Mouse (Mus musculus) CH12.LX (cell line): ENCODE data around the gene Hist1h1t. TPM values are rescaled to one million over a fixed set of nuclear protein-coding genes. Genes with fewer than 3 reads are reported as not detected.
A peak's percentile ranks its signal among the peaks of the same experiment; 100 is the strongest.

Experiments
- DNase-seq: peaks from one replicate; pipeline ENCODE4 v3.0.0-alpha.2; 2013; ENCODE audit errors: extremely low read depth
- H3K27ac ChIP-seq: 2 replicates; pipeline ENCODE4 v1.5.1; 2012; ENCODE audit warnings: low read depth, mild to moderate bottlenecking, control low read depth, moderate library complexity; ENCODE audit not compliant: insufficient read depth
- H3K27me3 ChIP-seq: replicated peaks from 2 replicates; pipeline ENCODE3; 2012; ENCODE audit warnings: inconsistent platforms
- H3K36me3 ChIP-seq, 2 experiments: replicated peaks in 1 of 2; 2 replicates each; pipeline versions ENCODE3 to v1.6.1; 2012; ENCODE audit warnings: inconsistent platforms in 1 of 2, low read length in 1 of 2, mild to moderate bottlenecking in 1 of 2, mixed read lengths in 1 of 2, moderate library complexity in 1 of 2; ENCODE audit not compliant: control insufficient read depth in 1 of 2, insufficient read depth in 1 of 2
- H3K4me1 ChIP-seq, 2 experiments: 2 replicates each; pipeline ENCODE4 v1.6.1; 2012; ENCODE audit warnings: inconsistent platforms in 1 of 2, moderate library complexity in 1 of 2; ENCODE audit not compliant: insufficient read depth in 2 of 2, control insufficient read depth in 1 of 2
- H3K4me2 ChIP-seq: 2 replicates; pipeline ENCODE4 v1.6.1; 2012; ENCODE audit warnings: low read depth, mild to moderate bottlenecking, control low read depth; ENCODE audit not compliant: poor library complexity, insufficient read depth, severe bottlenecking
- H3K4me3 ChIP-seq, 3 experiments: fragments of 150-350 bp in 1 of 3; sonication (generic) in 1 of 3; replicated peaks in 1 of 3; 2 replicates each; pipeline versions ENCODE3 to v1.5.1; 2011 to 2012; ENCODE audit warnings: low read depth in 2 of 3, low read length in 2 of 3, mild to moderate bottlenecking in 2 of 3, moderate library complexity in 2 of 3, control low read depth in 1 of 3, improper control_type of control experiment in 1 of 3, inconsistent platforms in 1 of 3, mixed read lengths in 1 of 3; ENCODE audit not compliant: poor library complexity in 1 of 3
- H3K79me2 ChIP-seq: replicated peaks from 2 replicates; pipeline ENCODE4 v1.6.1; 2012; ENCODE audit warnings: mild to moderate bottlenecking, moderate library complexity; ENCODE audit not compliant: control insufficient read depth, poor library complexity, insufficient read depth, severe bottlenecking; ENCODE audit errors: extremely low read depth
- H3K9ac ChIP-seq: 2 replicates; pipeline ENCODE4 v1.6.1; 2012; ENCODE audit warnings: low read depth, mild to moderate bottlenecking, control low read depth, moderate library complexity; ENCODE audit not compliant: insufficient read depth
- H3K9me3 ChIP-seq: replicated peaks from 2 replicates; pipeline ENCODE3; 2012; ENCODE audit warnings: low read length, inconsistent platforms, mixed read lengths
- BHLHE40 ChIP-seq: IDR thresholded peaks from 2 replicates; pipeline ENCODE4 v1.6.1; 2011; ENCODE audit warnings: mild to moderate bottlenecking, low read depth, low read length, improper control_type of control experiment
- CHD2 ChIP-seq: IDR thresholded peaks from 2 replicates; pipeline ENCODE4 v1.6.1; 2011; ENCODE audit warnings: low read length, improper control_type of control experiment
- CTCF ChIP-seq, 2 experiments: IDR thresholded peaks in 1 of 2; conservative IDR thresholded peaks in 1 of 2; 2 replicates each; pipeline ENCODE4 v1.5.1; 2011 to 2012; ENCODE audit warnings: low read depth in 2 of 2, low read length in 2 of 2, improper control_type of control experiment in 1 of 2, inconsistent platforms in 1 of 2, mild to moderate bottlenecking in 1 of 2, moderate library complexity in 1 of 2
- IRF4 ChIP-seq: IDR thresholded peaks from 2 replicates; pipeline ENCODE4 v1.6.1; 2014; ENCODE audit warnings: low read depth, mild to moderate bottlenecking, inconsistent platforms, low read length, improper control_type of control experiment
- JUND ChIP-seq: conservative IDR thresholded peaks from 2 replicates; pipeline ENCODE4 v1.6.1; 2011; ENCODE audit warnings: low read depth, low read length, improper control_type of control experiment
- MAX ChIP-seq: IDR thresholded peaks from 2 replicates; pipeline ENCODE4 v1.6.1; 2011; ENCODE audit warnings: low read length, improper control_type of control experiment
- MAZ ChIP-seq: IDR thresholded peaks from 2 replicates; pipeline ENCODE4 v1.6.1; 2012; ENCODE audit warnings: low read depth, mild to moderate bottlenecking, inconsistent platforms, low read length, improper control_type of control experiment, moderate library complexity
- MXI1 ChIP-seq: IDR thresholded peaks from 2 replicates; pipeline ENCODE4 v1.6.1; 2011; ENCODE audit warnings: mild to moderate bottlenecking, low read depth, low read length, improper control_type of control experiment
- MYC ChIP-seq: IDR thresholded peaks from 2 replicates; pipeline ENCODE4 v1.6.1; 2011; ENCODE audit warnings: low read depth, mild to moderate bottlenecking, improper control_type of control experiment, low read length
- NELFE ChIP-seq: IDR thresholded peaks from 2 replicates; pipeline ENCODE4 v1.6.1; 2011; ENCODE audit warnings: low read depth, low read length, improper control_type of control experiment
- NRF1 ChIP-seq: IDR thresholded peaks from 2 replicates; pipeline ENCODE4 v1.6.1; 2014; ENCODE audit warnings: low read depth, mild to moderate bottlenecking, inconsistent platforms, low read length, improper control_type of control experiment, moderate library complexity
- PAX5 ChIP-seq: IDR thresholded peaks from 2 replicates; pipeline ENCODE4 v1.6.1; 2012; ENCODE audit warnings: low read length, inconsistent platforms, mixed read lengths
- POLR2A ChIP-seq: IDR thresholded peaks from 2 replicates; pipeline ENCODE4 v1.6.1; 2011; ENCODE audit warnings: low read depth, mild to moderate bottlenecking, improper control_type of control experiment, low read length
- POLR2AphosphoS2 ChIP-seq: IDR thresholded peaks from 2 replicates; pipeline ENCODE4 v1.6.1; 2011; ENCODE audit warnings: low read depth, low read length, improper control_type of control experiment
- RAD21 ChIP-seq: IDR thresholded peaks from 2 replicates; pipeline ENCODE4 v1.6.1; 2011; ENCODE audit warnings: low read depth, mild to moderate bottlenecking, low read length, improper control_type of control experiment, moderate library complexity
- RCOR1 ChIP-seq: conservative IDR thresholded peaks from 2 replicates; pipeline ENCODE4 v1.6.1; 2012; ENCODE audit warnings: low read depth, mild to moderate bottlenecking, inconsistent platforms, low read length, improper control_type of control experiment
- SIN3A ChIP-seq: IDR thresholded peaks from 2 replicates; pipeline ENCODE4 v1.6.1; 2012; ENCODE audit warnings: low read length, improper control_type of control experiment, inconsistent platforms
- SMC3 ChIP-seq: IDR thresholded peaks from 2 replicates; pipeline ENCODE4 v1.6.1; 2011; ENCODE audit warnings: low read depth, low read length, improper control_type of control experiment
- TBP ChIP-seq: conservative IDR thresholded peaks from 2 replicates; pipeline ENCODE4 v1.6.1; 2011; ENCODE audit warnings: low read depth, low read length, improper control_type of control experiment
- USF1 ChIP-seq: IDR thresholded peaks from 2 replicates; pipeline ENCODE4 v1.6.1; 2014; ENCODE audit warnings: low read depth, mild to moderate bottlenecking, inconsistent platforms, low read length, improper control_type of control experiment
- ZC3H11A ChIP-seq: IDR thresholded peaks from 2 replicates; pipeline ENCODE4 v1.6.1; 2012; ENCODE audit warnings: low read depth, mild to moderate bottlenecking, inconsistent platforms, low read length, improper control_type of control experiment
- ZMIZ1 ChIP-seq: IDR thresholded peaks from 2 replicates; pipeline ENCODE4 v1.6.1; 2012; ENCODE audit warnings: low read depth, mild to moderate bottlenecking, inconsistent platforms, low read length, improper control_type of control experiment
- ZNF384 ChIP-seq: IDR thresholded peaks from 2 replicates; pipeline ENCODE4 v1.6.1; 2012; ENCODE audit warnings: low read depth, low read length, improper control_type of control experiment, inconsistent platforms
- dilution Hi-C: fragments of 300-500 bp; cut with MboI; formaldehyde crosslinking; loops from 2 replicates; pipeline ENCODE4 v1.14.3; 2020; ENCODE audit warnings: low sequenced_read_pairs; ENCODE audit not compliant: extremely low pct_unique_long_range_greater_than_20kb, extremely low pct_ligation_motif_present
- in situ Hi-C: fragments of 300-500 bp; cut with MboI; formaldehyde crosslinking; loops from 3 replicates; pipeline ENCODE4 v1.14.3; 2019; ENCODE audit warnings: low sequenced_read_pairs, low pct_ligation_motif_present, low pct_unique_long_range_greater_than_20kb, mixed read lengths
- polyA plus RNA-seq: library from polyadenylated mRNA; unstranded; fragments of >175 nt; gene quantifications from 2 replicates; pipeline ENCODE4 v1.2.1, GENCODE M21; 2012; ENCODE audit warnings: low read depth; ENCODE audit not compliant: insufficient read length
- total RNA-seq, 2 experiments: library from RNA; depleted of rRNA; stranded (reverse); fragments of 300-350 nt in 1 of 2; fragments of >200 nt in 1 of 2; gene quantifications; 2 replicates each; pipeline ENCODE4 v1.2.3; 2012 to 2014

The Hist1h1t gene
- total and polyA plus RNA-seq, 3 experiments: 0.38 TPM; not detected in 2

DNA sequence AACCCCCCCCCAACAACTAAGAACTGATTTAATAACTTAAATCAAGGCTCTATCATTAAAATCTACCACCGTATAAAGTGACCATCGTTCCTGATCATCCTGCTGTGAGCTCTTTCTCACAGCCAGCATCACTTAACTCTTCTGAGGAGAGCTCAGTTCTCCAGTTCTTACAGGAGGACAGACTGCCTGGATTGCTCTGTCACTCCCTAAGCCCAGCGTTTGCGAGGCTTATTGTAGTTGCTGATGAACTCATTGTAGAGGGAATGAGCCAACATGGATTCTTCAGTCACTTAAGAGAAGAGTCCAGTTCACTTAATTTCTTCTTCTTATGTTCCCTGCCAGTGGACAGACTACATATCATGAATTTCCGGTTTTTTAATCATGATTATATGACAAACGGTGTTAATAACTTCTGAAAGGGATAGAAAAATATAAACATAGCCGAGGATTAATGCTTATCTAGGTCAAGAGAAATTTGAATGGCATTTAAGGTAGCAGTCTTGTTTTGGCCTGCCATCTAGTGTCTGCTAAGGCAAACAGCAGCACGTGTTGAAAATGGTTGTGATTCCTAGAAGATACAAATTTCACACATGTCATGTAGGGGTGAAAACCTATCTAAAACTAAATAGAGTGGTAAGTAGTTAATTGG is 36.7 kb downstream of the Hist1h1t start:
- no peak for DNase-seq

DNA sequence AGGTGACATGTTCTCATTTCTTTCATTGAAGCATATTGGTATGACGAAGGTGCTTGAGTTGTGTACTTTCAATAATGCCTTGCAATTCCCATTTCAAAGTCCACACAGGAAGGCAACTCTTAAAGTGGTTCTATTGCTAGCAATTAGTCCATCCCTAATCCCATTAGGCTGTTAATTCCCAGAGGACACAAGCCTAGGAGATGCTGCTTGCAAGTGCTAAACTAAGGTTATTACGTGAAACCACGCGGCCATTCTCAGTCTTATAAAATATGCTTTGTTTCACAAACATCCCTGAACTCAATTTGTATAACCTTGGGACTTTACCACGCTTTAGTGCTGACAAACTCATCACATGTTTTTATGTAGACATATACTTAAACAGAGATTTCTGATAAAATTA is 41.5 kb downstream of the Hist1h1t start:
- H3K9ac ChIP-seq: no peak overlapping the region
- DNase-seq: no peak

More for the DNA sequence above, 36.7 kb downstream of the Hist1h1t start:
- H3K9me3 ChIP-seq: no peaks in the 10 kb centered on the region
- no peak overlapping the region for H3K4me2 ChIP-seq
- H3K4me1 ChIP-seq: no peaks in the 10 kb centered on the region
- dilution Hi-C loops: no loop called here
- H3K79me2 ChIP-seq: no peaks in the 10 kb centered on the region
- H3K27ac ChIP-seq: no peak overlapping the region
- TF ChIP-seq MAZ (no peak), CTCF (conservative IDR thresholded peaks at IDR 0.05 in 1 of 2, IDR thresholded peaks at IDR 0.05 in 1 of 2; ENCODE audit: low read depth in 2 of 2, low read length in 2 of 2) (peak; percentile 62 to 97), ZNF384 (no peak), SIN3A (no peak), NELFE (no peak), NRF1 (no peak), PAX5 (no peak), JUND (0 out of 2 replicates have a peak, but pooled peaks have one; percentile 38), MAX (peak; percentile 88), MXI1 (no peak), RAD21 (peak; percentile 95), CHD2 (no peak), MYC (peak; percentile 95), IRF4 (no peak), ZC3H11A (peak; percentile 76), SMC3 (peak; percentile 95), BHLHE40 (peak; percentile 87), TBP (no peak), RCOR1 (no peak), POLR2A (no peak), POLR2AphosphoS2 (no peak)
- TF ChIP-seq, all 38 proteins: peak for 8
- H3K36me3 ChIP-seq: no peaks in the 10 kb centered on the region
- no peaks in the 10 kb centered on the region for H3K27me3 ChIP-seq
- no peak overlapping the region for H3K9ac ChIP-seq
- in situ Hi-C loops: no loop called here
- H3K4me3 ChIP-seq: no peak overlapping the region

More for the DNA sequence above, 41.5 kb downstream of the Hist1h1t start:
- Histone ChIP-seq H3K27ac (no peak overlapping the region), H3K9me3 (no peaks in the 10 kb centered on the region), H3K27me3 (no peaks in the 10 kb centered on the region), H3K4me3 (no peak overlapping the region), H3K36me3 (no peaks in the 10 kb centered on the region), H3K4me1 (peaks cover 0 to 12% of the 10 kb centered on the region in 2 experiments; a peak in 2 of 4 replicates), H3K79me2 (no peaks in the 10 kb centered on the region), H3K4me2 (no peak overlapping the region)
- dilution Hi-C loops (no loop called here), in situ Hi-C loops (loop anchor here (5.0 kb wide), 1 partner anchor 35 kb away; no protein-coding TSS in a partner anchor)
- TF ChIP-seq TBP (no peak), ZMIZ1 (no peak), CHD2 (no peak), USF1 (no peak)
